Mouse (Mus musculus) c-Kit-positive CD71-negative TER-119-negative erythroid progenitor cells, embryonic 14.5 days (primary cell): ENCODE measurements around the gene St14.
"Not testable (repeated sequence)": the region's sequence is repeated elsewhere in the genome, so short reads cannot be mapped to it uniquely, and the experiment has no call there.

Experiments
- DNase-seq: peaks from one replicate; pipeline ENCODE4 v3.0.0-alpha.2; 2013; ENCODE audit warnings: low read depth

The St14 gene

GRCm38 (mm10) chr9:31131205-31131968, at the start of gene St14:
Gene St14 (minus strand): TSS chr9:31131853.
- no peak for DNase-seq

- no peak for DNase-seq
Observed at GRCm38 (mm10) chr9:31177692-31178091, 46.0 kb upstream of the St14 start.

- peak; percentile 19 for DNase-seq
Observed at GRCm38 (mm10) chr9:31176379-31177130, 44.9 kb upstream of the St14 start.

GRCm38 (mm10) chr9:31175978-31176377, 44.3 kb upstream of the St14 start:
- no peak for DNase-seq

- no peak for DNase-seq
Observed at GRCm38 (mm10) chr9:31175346-31175745, 43.7 kb upstream of the St14 start.

GRCm38 (mm10) chr9:31168356-31169093, 36.9 kb upstream of the St14 start:
- DNase-seq, result no peak

- DNase-seq, result no peak
Observed at GRCm38 (mm10) chr9:31167305-31167704, 35.7 kb upstream of the St14 start.

- not testable (repeated sequence) for DNase-seq
Observed at GRCm38 (mm10) chr9:31165505-31165904, 33.9 kb upstream of the St14 start.

GRCm38 (mm10) chr9:31163327-31163726, 31.7 kb upstream of the St14 start:
- DNase-seq, result no peak

- DNase-seq, result no peak
Observed at GRCm38 (mm10) chr9:31162911-31163310, 31.3 kb upstream of the St14 start.

- DNase-seq, result peak; percentile 19
Observed at GRCm38 (mm10) chr9:31159910-31160309, 28.3 kb upstream of the St14 start.

GRCm38 (mm10) chr9:31156594-31156993, 24.9 kb upstream of the St14 start:
- no peak for DNase-seq

GRCm38 (mm10) chr9:31151050-31151449, 19.4 kb upstream of the St14 start:
- no peak for DNase-seq

GRCm38 (mm10) chr9:31148135-31148534, 16.5 kb upstream of the St14 start:
- DNase-seq, result no peak

GRCm38 (mm10) chr9:31145272-31145925, 13.7 kb upstream of the St14 start:
- DNase-seq, result no peak

GRCm38 (mm10) chr9:31142924-31143323, 11.3 kb upstream of the St14 start:
- no peak for DNase-seq

- DNase-seq, result no peak
Observed at GRCm38 (mm10) chr9:31133131-31133530, 1.5 kb upstream of the St14 start.

GRCm38 (mm10) chr9:31130357-31131204, 1.1 kb downstream of the St14 start:
- no peak for DNase-seq

- no peak for DNase-seq
Observed at GRCm38 (mm10) chr9:31129956-31130355, 1.7 kb downstream of the St14 start.

- no peak for DNase-seq
Observed at GRCm38 (mm10) chr9:31127876-31128465, 3.7 kb downstream of the St14 start.

GRCm38 (mm10) chr9:31126079-31126478, 5.6 kb downstream of the St14 start:
- DNase-seq, result no peak
